Mouse (Mus musculus): ENCODE measurements around the gene D7Ertd443e.

- TF ChIP-seq CTCF (IDR thresholded peaks at IDR 0.05; ENCODE audit: low read depth, low read length) (no peak), TAL1 (conservative IDR thresholded peaks at IDR 0.05; ENCODE audit: low read depth, low read length) (no peak), POLR2AphosphoS5 (IDR thresholded peaks at IDR 0.05; ENCODE audit: insufficient replicate concordance, low read depth, low read length) (no peak)
Observed at GRCm38 (mm10) chr7:134230708-134231107, 154.8 kb downstream of the D7Ertd443e start.
